Mouse (Mus musculus) hindbrain, embryonic 10.5 days (tissue): ENCODE measurements around the gene Edem1. TPM values are rescaled to one million over a fixed set of nuclear protein-coding genes. Genes with fewer than 3 reads are reported as not detected.

Experiments used
- DNase-seq: peaks from one replicate; pipeline ENCODE4 v3.0.0-alpha.2; 2017; ENCODE audit warnings: low spot score
- H3K27ac ChIP-seq: fragments of 300-500 bp; sonication (generic); 2 replicates; pipeline ENCODE4 v1.5.1; 2016; ENCODE audit warnings: mild to moderate bottlenecking, moderate library complexity
- H3K27me3 ChIP-seq: fragments of 300-500 bp; sonication (generic); 2 replicates; pipeline ENCODE4 v1.6.1; 2016; ENCODE audit warnings: mild to moderate bottlenecking; ENCODE audit not compliant: poor library complexity, insufficient read depth, severe bottlenecking
- H3K36me3 ChIP-seq: fragments of 300-500 bp; sonication (generic); 2 replicates; pipeline ENCODE4 v1.6.1; 2016; ENCODE audit warnings: mild to moderate bottlenecking, moderate library complexity
- H3K4me1 ChIP-seq: fragments of 300-500 bp; sonication (generic); replicated peaks from 2 replicates; pipeline ENCODE4 v1.6.1; 2016; ENCODE audit warnings: mild to moderate bottlenecking
- H3K4me3 ChIP-seq: fragments of 300-500 bp; sonication (generic); 2 replicates; pipeline ENCODE4 v1.5.1; 2016; ENCODE audit warnings: mild to moderate bottlenecking, moderate library complexity
- H3K9me3 ChIP-seq: fragments of 300-500 bp; sonication (generic); 2 replicates; pipeline ENCODE4 v1.6.1; 2016; ENCODE audit warnings: mild to moderate bottlenecking, moderate library complexity
- WGBS: fragments of 180-500 bp; shearing (Covaris S2); methylation state at CpG from one replicate; pipeline ENCODE4 v1.1.7; 2016; 5-methylcytosine and 5-hydroxymethylcytosine counted together
- polyA plus RNA-seq: library from polyadenylated mRNA; unstranded; fragments of >200 nt; fragmentation: Nextera tagmentation; extraction: Ambion mirVana; gene quantifications from 2 replicates; pipeline ENCODE4 v1.2.1, GENCODE M21; 2016

The Edem1 gene
- polyA plus RNA-seq, 1 experiment from 2014 or later: 16.8 TPM

DNA sequence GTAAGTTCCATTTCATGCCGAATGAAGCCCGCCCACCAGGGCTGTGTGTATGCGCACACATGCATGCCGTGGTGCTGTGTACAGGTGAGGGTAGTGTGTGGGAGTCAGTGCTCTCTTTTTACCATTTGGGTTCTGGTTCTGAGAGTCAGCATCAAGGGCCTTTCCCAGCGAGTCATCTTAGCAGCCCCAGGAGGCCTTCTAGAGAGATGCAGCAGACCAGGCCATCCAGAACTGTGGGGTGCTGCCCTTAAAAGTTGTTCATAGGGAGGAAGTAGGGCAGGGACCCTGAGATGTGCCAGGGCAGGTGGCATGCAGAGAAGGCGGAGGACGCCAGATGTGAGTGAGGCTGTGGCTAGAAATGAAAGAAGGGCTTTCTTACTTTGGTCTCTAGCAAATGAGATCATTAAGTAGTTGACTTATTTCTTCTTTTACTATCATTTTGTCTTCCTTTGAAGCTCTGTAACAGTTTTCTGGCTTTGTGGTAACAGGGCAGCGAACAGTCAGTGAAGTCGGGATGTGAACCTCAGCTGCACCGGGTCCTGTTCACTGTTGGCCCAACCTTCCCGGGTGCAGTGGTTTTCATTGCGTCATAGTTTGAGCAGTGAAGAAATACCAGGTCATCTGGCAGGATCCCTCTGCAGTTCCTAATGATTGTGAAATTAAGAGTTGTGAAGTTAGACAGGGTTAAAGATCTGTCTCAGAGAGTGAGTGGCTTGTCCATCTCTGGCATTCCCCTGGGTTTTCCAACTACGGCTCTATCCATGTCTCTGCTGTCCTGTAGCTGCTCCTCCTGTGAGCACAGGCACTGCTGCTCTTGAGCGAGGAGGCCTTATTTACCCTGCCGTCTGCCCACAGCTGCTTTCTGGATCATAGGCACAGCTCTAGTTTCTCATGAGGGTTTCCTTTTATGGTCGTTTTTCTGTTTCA, 7.6 kb downstream of the Edem1 start:
- Histone ChIP-seq H3K9me3 (no peaks in the 10 kb centered on the region), H3K4me1 (peaks cover 3% of the 10 kb centered on the region; the same call in 1 of the 2 replicates), H3K4me3 (no peak overlapping the region), H3K27me3 (no peaks in the 10 kb centered on the region), H3K27ac (no peak overlapping the region), H3K36me3 (peaks cover 49% of the 10 kb centered on the region)
- WGBS: 86% methylated on average over 16 of the region's 16 CpGs
- no peak for DNase-seq

DNA sequence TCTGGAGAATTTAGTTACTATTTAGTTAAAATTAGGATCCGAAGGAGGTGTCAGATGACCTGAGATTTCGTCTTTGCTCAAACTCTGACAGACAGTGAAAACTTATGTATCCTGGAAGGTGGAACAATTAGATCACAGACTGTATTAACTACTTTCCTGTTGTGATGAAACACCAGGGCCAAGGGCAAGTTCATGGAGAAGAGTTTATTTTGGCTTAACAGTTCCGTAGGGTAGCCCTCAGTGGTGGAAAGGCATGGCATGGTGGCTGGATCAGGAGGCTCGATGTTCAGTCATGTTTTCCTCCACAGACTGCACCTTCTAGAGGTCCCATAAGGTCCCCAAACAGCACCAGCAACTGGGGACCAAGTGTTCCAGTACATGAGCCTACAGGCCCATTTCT, 8.6 kb downstream of the Edem1 start:
- Histone ChIP-seq H3K36me3 (peaks cover 50% of the 10 kb centered on the region), H3K4me1 (0 out of 2 replicates have a peak, but pooled peaks cover 3% of the 10 kb centered on the region), H3K4me3 (no peak overlapping the region), H3K27ac (no peak overlapping the region), H3K9me3 (no peaks in the 10 kb centered on the region), H3K27me3 (no peaks in the 10 kb centered on the region)
- 89% methylated on average over 4 of the region's 4 CpGs for WGBS
- DNase-seq: no peak

DNA sequence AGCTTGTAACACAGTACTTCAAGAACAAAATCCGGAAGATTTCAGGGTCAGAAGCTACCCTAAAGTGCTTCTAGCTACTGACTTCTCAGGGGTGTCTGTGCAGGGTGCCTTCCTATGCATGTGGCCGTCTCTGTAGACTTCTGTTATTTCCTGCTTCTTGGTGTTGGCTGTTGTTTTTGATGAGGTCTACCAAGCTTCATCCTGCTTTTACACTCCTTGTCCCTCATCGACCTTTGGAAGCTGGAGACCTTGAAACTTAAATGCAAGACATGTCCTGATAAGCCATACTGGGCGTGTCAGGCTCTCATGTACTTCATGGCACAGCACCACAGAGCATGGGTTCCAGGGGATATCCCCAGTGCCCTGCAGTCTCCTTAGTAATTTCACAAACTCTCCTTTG, 9.5 kb downstream of the Edem1 start:
- no peaks in the 10 kb centered on the region for H3K9me3 ChIP-seq
- no peak for DNase-seq
- peaks cover 57% of the 10 kb centered on the region for H3K36me3 ChIP-seq
- 92% methylated on average over 4 of the region's 4 CpGs for WGBS
- H3K27me3 ChIP-seq: no peaks in the 10 kb centered on the region
- no peak overlapping the region for H3K27ac ChIP-seq
- H3K4me3 ChIP-seq: no peak overlapping the region
- H3K4me1 ChIP-seq: 0 out of 2 replicates have a peak, but pooled peaks cover 3% of the 10 kb centered on the region

DNA sequence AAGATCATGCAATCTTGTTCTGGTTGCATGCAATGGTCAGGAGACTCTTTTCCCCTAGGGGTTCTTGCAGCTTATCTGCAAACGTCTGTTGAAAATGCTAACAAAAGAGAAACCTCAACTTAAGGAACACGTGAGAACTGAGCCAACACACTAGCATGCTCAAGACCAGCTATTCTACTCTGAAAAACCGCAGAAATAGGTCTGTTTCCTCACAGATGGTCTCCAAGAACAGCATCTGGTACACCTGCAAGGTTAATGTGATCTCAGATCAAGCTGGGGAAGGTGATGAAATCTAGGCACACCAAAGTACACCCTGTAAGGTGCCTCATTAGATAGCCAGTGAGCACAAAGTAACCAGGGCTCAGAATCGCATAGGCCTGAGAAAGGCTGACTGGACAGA, 11.0 kb downstream of the Edem1 start:
- H3K27ac ChIP-seq: no peak overlapping the region
- H3K9me3 ChIP-seq: no peaks in the 10 kb centered on the region
- H3K4me3 ChIP-seq: no peak overlapping the region
- H3K4me1 ChIP-seq: no peaks in the 10 kb centered on the region
- WGBS: 93% methylated on average over 4 of the region's 4 CpGs
- H3K27me3 ChIP-seq: no peaks in the 10 kb centered on the region
- no peak for DNase-seq
- H3K36me3 ChIP-seq: peaks cover 71% of the 10 kb centered on the region

DNA sequence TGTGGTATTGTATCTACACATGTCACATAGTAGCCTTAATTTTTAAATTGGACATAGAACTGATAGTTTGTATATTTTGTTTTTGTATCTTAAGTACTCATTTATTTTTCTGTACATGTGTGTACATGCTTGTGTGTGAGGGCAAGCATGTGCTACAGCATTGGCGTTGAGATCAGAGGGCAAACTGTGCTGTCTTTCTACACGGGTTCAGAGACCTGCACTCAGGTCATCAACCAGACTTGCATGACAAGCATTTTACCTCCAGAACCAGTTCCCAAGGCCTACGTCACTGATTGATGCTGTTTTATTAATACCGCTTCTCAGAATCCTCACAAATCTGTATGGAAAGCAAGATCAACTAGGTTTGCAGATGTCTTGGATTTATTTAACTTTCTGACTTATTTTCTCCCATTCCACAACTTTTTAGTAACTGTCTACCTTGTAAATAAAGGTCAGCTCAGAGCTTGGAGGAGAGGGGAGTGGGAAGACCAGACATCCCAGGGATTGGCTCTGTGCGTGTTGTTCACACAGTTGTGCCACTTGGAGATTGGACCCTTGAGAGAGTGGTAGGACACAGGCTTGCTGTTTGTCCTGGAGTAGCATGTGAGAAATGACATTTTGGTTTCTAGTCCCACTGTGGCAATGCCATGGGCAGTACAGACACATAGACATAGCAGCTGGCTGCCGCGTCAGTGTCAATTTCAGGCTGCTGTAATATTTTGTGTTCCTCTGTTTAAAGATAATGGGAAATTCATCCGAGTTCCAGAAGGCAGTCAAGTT, 12.6 kb downstream of the Edem1 start:
- WGBS: 95% methylated on average over 8 of the region's 8 CpGs
- no peaks in the 10 kb centered on the region for H3K4me1 ChIP-seq
- H3K9me3 ChIP-seq: no peaks in the 10 kb centered on the region
- H3K36me3 ChIP-seq: peaks cover 85% of the 10 kb centered on the region
- H3K4me3 ChIP-seq: no peak overlapping the region
- no peaks in the 10 kb centered on the region for H3K27me3 ChIP-seq
- DNase-seq: no peak
- no peak overlapping the region for H3K27ac ChIP-seq

DNA sequence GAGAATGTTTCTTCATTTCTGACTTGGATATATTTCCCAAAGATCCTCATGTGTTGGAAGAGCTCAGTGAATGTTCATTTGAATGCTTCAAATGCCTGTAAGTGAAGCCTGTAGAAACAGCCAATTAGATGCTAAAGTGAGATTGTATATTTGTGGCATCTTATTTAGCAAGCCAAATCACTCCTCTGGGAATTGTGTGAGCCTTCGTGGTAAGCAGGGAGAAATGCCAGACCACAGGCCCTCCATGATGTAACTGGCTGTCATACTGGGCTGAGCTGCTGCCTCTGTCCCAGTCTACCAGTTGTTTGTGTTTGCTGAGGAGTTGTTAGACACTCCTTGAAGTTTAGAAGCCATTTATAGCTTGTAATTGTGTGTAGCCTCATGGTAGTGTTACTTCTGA, 15.2 kb downstream of the Edem1 start:
- H3K9me3 ChIP-seq: no peaks in the 10 kb centered on the region
- 83% methylated on average over 1 of the region's 1 CpGs for WGBS
- H3K27ac ChIP-seq: no peak overlapping the region
- peaks cover 89% of the 10 kb centered on the region for H3K36me3 ChIP-seq
- no peaks in the 10 kb centered on the region for H3K4me1 ChIP-seq
- H3K4me3 ChIP-seq: no peak overlapping the region
- no peaks in the 10 kb centered on the region for H3K27me3 ChIP-seq
- no peak for DNase-seq

DNA sequence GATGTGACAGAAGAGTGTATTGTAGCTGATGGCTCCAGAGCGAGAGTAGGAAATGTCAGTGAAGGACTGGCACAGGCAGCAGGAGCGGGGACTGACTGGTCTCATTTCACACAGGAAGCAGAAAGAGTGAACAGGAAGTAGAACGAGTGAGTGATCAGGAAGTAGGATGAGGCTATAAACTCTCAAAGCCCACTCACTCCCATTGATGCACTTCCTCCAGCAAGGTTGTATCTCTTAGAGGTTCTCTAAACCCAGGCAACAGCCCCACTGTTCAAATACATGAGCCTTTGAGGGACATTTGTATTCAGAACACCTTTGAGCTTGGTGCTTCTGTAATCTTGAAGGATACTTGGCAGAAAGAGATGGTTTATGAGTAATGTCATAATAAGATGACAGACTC, 15.7 kb downstream of the Edem1 start:
- WGBS: 87% methylated on average over 3 of the region's 3 CpGs
- Histone ChIP-seq H3K9me3 (no peaks in the 10 kb centered on the region), H3K4me3 (no peak overlapping the region), H3K4me1 (no peaks in the 10 kb centered on the region), H3K36me3 (peaks cover 92% of the 10 kb centered on the region), H3K27me3 (no peaks in the 10 kb centered on the region), H3K27ac (no peak overlapping the region)
- DNase-seq: no peak

DNA sequence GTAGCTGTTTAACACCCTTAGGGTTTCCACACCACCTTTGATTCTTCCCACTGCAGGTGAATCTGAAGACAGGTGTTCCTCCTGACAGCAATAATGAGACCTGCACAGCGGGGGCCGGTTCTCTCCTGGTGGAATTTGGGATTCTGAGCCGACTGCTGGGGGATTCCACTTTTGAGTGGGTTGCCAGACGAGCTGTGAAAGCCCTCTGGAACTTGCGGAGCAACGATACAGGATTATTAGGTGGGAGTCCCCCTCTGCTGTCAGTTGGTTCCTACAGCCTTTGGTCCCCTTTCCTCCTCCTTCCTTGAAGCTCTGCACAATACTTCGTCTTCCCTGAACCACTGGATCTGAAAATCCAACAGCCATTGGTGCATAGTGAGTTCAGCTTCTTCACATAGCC, 16.3 kb downstream of the Edem1 start:
- Histone ChIP-seq H3K27me3 (no peaks in the 10 kb centered on the region), H3K4me3 (no peak overlapping the region), H3K27ac (no peak overlapping the region), H3K36me3 (peaks cover 90% of the 10 kb centered on the region), H3K4me1 (no peaks in the 10 kb centered on the region), H3K9me3 (no peaks in the 10 kb centered on the region)
- 93% methylated on average over 7 of the region's 7 CpGs for WGBS
- DNase-seq: no peak

DNA sequence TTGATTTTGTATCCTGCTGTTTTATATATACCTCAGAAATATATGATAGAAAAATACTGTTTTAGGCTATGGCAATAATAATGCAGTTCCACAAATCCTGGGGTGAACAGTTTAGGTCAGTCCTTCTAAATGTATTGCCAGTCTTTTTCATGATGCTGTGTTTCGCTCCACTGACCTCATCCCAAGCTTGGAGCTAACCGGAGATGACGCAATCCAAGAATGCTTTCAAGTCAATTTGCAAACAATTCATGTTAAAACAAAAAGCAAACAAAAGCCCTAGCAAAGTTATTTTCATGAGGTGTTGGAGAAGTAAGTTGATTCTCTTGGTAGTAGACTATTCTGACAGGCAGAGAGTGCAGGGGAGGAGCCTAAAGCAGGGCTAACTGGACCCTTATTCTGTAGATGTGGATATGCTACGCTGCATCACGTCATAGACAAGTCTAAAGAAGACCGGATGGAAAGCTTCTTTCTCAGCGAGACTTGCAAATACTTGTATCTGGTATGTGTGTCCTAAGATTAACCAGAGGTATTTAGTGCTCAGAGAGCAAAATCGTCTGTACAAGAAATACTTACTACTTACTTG, 23.7 kb downstream of the Edem1 start:
- DNase-seq: no peak
- H3K9me3 ChIP-seq: no peaks in the 10 kb centered on the region
- no peaks in the 10 kb centered on the region for H3K27me3 ChIP-seq
- no peak overlapping the region for H3K4me3 ChIP-seq
- peaks cover 96% of the 10 kb centered on the region for H3K36me3 ChIP-seq
- 95% methylated on average over 8 of the region's 8 CpGs for WGBS
- no peaks in the 10 kb centered on the region for H3K4me1 ChIP-seq
- H3K27ac ChIP-seq: no peak overlapping the region

DNA sequence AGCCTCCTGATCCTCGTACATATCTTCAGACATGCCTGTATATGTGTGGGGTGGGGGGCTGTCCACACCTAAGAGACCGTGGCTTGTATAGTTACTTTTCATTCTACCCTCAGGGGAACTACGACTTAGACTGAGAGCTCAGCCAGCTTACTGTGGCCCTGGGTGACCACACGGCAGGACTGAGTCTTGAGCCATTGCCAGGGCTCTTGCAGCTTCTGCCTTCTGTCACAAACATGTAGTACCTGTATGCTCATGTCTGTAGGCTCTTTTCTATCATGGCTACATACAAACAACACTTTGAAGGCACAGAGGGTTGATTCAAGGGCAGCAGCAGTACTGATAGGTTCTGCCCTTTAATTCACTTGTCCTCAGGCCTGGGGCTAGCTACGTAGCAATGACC, 24.5 kb downstream of the Edem1 start:
- H3K27ac ChIP-seq: no peak overlapping the region
- H3K4me3 ChIP-seq: no peak overlapping the region
- DNase-seq: no peak
- peaks cover 96% of the 10 kb centered on the region for H3K36me3 ChIP-seq
- H3K4me1 ChIP-seq: no peaks in the 10 kb centered on the region
- WGBS: 96% methylated on average over 5 of the region's 5 CpGs
- no peaks in the 10 kb centered on the region for H3K9me3 ChIP-seq
- H3K27me3 ChIP-seq: no peaks in the 10 kb centered on the region

DNA sequence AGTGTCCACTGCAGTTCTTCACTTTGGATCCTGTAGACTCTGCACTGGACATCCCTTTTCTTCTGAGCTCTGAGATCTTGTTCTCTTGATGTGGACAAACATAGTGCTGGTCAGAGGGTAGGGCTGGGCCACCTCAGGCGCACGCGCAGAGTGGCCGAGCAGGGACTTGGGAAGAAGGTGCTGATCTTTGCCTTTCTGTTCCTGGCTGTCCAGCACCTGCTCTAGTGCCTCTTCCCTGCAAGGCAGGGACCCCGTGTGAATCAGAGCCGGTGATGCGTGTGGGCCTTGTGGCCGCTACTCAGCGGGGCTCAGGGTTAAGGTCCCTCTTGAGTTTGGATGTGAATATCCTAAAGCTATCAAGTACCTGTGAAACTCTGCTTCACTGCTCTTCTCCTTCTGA, 30.1 kb downstream of the Edem1 start:
- WGBS: 94% methylated on average over 9 of the region's 9 CpGs
- Histone ChIP-seq H3K27ac (no peak overlapping the region), H3K9me3 (peaks cover 4% of the 10 kb centered on the region; the same call in 1 of the 2 replicates), H3K4me3 (no peak overlapping the region), H3K4me1 (no peaks in the 10 kb centered on the region), H3K36me3 (peaks cover 62% of the 10 kb centered on the region), H3K27me3 (no peaks in the 10 kb centered on the region)
- no peak for DNase-seq

DNA sequence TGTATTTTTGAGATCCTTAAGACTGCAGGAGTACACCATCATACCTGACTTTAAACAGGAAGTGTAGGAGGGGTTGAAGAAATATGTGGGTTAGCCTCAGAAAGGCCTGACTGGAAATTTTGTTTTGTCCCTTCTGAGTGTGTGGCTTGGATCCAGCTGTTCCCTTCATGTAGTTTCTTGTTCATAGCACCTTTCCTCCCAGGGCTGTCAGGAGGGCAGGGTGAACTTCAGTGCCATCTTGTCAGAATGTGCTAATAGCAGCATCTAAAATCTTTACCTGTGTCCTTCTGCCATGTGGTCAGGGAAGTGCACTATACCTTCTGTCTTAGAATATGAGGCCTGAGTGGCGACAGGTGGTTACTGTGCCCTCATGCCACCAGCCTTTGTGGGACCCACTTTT, 32.8 kb downstream of the Edem1 start:
- Histone ChIP-seq H3K9me3 (peaks cover 4% of the 10 kb centered on the region; the same call in 1 of the 2 replicates), H3K27ac (no peak overlapping the region), H3K27me3 (no peaks in the 10 kb centered on the region), H3K4me3 (no peak overlapping the region), H3K36me3 (peaks cover 36% of the 10 kb centered on the region), H3K4me1 (no peaks in the 10 kb centered on the region)
- WGBS: 82% methylated on average over 1 of the region's 1 CpGs
- DNase-seq: no peak

DNA sequence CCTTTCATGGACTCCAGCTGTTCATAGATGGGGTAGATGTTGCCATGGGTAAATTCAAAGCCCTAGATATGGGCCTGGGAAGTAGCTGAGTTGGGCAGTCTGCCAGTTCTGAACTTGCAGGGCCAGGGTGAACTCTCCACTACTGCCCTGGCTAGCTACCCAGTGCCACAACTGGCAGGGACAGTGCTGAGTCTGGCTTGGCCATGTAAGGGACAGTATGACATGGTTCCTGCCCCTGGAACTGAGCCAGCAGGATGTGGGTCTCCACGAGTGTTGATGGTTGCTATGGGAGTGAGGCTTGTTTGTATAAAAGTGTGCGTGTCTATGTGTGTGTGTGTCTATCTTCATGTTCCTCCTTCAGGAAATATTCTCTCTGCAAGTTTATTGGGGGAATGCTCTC, 34.1 kb downstream of the Edem1 start:
- Histone ChIP-seq H3K27ac (no peak overlapping the region), H3K9me3 (peaks cover 4% of the 10 kb centered on the region; the same call in 1 of the 2 replicates), H3K36me3 (peaks cover 22% of the 10 kb centered on the region), H3K27me3 (no peaks in the 10 kb centered on the region), H3K4me1 (no peaks in the 10 kb centered on the region), H3K4me3 (no peak overlapping the region)
- WGBS: 85% methylated on average over 2 of the region's 2 CpGs
- no peak for DNase-seq
